Mouse (Mus musculus) retina, embryonic 14.5 days (tissue): ENCODE results near the gene Edar.

Experiments used
- DNase-seq: peaks from one replicate; pipeline ENCODE4 v3.0.0-alpha.2; 2015; ENCODE audit warnings: low spot score

The Edar gene

DNA sequence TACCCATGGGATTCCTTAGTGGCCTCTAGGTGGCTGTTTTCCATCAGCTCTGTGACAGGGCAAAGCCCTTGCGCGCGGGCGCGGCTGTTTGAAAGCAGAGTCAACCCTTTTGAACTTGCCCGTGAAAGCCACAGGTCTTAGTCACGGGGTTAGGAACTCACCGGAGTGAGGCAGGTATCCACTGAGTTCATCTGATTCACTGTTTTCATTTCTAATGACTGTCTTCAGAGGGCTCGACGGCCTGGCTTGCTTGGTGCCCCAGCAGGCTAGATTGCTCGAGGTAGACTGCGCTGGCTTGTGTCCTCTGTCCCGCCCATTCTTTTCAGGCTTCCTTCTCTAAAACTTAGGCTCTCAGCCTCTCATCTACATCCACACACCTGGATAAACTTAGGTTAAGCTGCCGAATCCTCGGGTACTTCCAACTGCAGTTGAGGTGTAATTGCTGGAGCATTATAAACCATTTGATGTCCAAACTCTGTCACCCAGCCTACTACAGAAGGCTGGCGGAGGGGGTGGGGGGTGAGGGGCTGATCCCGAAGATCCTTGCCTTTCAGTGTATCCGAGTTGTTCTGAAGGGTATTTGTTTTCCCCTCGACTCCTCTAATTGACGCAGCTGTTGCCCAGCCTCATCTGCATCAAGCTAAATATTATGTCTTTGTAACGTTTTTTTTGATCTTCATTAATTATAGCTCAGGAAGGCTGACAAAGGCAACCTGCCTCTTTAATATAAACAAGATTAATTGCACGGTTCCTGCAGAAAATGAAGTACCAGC, 24.0 kb downstream of the Edar start:
- DNase-seq, result peak; percentile 39

DNA sequence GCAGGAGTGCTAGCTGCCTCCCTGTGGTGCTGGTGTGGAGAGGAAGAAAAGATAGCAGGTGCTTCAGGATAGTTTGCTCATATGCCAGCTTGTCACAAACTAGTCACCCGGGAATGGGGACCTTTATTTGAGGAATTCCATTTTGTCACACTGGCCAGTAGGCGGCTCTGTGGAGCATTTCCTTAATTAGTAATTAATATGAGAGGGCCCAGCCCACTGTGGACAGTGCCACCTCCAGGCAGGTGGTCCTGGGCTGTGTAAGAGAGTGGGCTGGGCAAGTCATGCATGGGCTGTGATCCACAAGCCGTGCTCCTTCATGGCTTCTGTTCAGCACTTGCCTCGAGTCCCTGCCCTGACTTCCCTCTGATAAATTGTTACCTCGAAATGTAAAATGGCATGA, 26.7 kb downstream of the Edar start:
- DNase-seq, result peak; percentile 10

GRCm38 (mm10) chr10:58644671-58645070, 30.8 kb downstream of the Edar start:
- no peak for DNase-seq

DNA sequence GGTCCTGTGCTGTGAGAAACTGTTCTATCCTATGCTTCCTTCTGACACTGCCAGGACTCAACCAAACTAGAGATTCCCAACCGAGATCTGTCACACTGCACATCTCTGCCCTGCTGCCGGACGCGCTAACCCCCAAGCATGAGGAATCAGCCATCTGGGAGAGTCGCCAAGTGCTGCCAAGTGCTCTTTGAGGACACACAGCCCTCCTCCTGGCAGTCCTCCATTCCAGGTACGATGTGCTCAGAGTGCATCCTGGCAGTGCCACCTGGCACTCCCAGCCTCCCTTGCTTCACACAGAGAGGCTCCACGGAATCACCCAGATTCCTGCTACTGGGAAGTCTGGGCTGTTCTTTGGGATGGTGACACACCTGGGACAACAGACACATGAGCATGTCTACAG, 31.3 kb downstream of the Edar start:
- DNase-seq, result no peak

DNA sequence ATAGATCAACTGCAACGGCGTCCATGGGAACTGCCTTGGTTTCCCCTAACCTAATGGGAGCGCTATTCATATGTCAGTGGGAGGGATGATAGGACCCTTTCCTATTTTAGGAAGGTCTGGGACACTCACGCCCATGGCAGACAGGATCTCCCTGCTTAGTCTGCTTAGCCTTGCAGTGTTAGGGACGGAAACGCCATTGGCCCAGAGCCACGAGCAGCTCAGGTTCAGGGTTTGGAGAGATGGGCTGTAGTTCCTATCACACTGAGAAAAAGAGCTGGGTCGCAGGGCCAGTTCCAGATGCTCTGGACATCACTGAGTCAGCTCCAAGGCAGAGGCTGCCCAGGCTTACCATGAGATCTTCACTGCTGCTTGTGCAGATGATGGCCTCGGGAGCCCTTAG, 32.5 kb downstream of the Edar start:
- no peak for DNase-seq

GRCm38 (mm10) chr10:58641631-58642030, 33.8 kb downstream of the Edar start:
- no peak for DNase-seq

GRCm38 (mm10) chr10:58640446-58641400, 34.7 kb downstream of the Edar start:
- DNase-seq, result peak; percentile 34

DNA sequence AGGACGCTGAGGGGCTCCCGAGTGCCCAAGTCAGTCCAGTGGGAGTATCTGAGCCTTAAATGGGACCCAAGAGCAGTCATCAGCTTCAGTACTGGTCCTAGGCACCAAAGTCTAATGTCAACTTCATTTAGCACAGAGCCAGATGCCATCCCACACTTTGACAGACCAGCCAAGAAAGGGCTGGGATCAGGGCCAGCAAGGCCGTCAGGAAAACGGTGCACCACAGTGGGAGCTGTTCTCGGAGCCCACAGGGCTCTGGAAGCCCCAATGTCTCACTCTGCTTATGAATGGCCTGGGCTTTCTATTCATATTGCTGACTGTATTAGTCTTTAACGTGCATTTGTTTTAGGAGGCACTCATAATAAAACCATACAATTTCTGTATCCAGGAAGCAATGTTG, 36.2 kb downstream of the Edar start:
- DNase-seq, result no peak

DNA sequence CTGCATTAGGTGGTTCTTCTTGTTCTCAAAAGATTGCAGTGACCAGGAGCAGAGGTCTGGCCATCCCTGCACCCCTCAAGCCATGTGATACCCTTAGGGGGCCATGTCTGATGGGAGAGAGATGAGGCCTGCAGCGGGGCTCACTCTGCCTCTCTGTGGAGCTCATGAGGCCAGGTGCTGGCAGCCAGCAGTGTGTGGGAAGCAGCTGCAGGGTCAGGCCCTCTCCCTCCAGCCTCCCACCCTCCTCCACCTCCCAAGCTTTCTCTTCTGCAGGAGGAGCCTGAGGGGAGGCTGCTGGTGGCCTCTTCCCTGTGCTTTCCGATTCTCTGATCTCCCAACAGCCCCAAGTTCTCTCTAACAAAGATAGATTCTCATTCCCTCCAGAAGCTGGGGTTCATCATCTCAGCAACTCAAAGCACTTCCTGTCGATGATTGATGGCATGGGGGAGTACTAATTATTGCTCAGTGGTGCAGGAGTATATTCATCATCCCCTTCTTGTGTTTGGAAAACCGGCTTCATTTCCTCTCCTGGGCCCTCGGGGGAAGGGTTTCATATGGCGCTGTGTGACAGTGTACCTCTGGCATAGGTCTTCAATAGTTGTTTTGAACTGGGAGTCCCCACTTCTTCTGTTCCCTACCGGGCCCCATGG, 38.9 kb downstream of the Edar start:
- DNase-seq, result no peak

GRCm38 (mm10) chr10:58633507-58633906, 41.9 kb downstream of the Edar start:
- no peak for DNase-seq

- DNase-seq, result peak; percentile 73
Observed at GRCm38 (mm10) chr10:58627569-58627968, 47.9 kb downstream of the Edar start.

DNA sequence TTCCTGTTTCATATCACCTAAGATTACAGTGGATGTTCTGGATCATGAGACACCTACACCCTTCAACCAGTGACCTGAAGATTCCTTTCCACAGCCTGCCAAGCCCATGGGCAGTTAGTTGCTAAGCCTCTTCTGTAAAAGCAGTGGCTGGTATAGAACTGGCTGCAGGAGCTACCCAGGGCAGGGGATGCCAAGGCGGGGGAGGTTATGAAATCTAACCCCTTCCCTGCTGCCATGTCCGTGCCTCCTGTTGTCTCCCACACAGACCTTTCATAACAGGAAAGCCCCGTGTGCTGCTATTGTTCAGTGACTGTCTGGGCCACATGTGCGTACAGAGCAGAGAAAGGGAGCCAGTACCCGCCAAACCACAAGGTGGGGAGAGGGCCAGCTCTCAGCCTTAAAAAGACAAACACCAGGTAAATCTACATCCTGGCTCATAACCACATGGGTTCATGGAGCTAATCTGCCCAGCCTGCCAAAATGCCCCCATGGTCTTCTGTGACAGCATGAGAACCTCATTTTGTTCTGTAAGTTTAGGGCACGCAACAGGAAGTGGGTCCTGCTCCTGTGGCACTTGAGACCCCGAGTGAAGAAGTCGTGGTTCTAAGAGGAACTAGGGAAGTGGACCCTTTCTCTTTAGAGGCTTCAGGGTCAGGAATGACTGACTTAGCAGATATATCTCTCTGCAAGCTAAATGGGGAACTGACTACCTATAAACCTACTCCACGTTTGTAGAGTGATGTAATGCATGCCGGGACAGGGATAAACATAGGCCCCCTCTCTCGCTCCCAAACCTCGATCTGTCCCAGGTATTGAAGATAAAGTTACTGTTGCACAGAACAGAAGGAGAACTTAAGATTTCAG, 50.4 kb downstream of the Edar start:
- no peak for DNase-seq

DNA sequence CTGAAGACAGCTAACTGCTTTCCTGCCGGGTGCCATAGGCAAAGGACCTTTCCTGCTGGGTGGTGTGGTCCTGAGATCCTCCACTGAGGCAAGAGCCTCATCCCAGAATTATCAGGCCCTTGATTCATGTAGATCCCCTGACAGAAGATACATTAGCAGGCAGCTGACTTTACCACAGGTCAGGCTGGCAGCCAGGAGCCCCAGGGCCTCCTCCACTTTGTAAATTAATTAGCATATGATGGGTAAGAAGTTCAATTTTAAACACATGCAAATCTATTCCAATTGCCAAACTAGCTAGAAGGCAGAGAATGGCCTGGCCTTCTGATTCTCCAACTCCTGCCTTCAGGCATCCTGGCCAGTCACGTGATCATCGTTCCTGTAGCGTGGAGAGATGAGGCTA, 56.2 kb downstream of the Edar start:
- DNase-seq, result no peak

GRCm38 (mm10) chr10:58618501-58619216, 56.8 kb downstream of the Edar start:
- DNase-seq, result no peak

GRCm38 (mm10) chr10:58616565-58616964, 58.9 kb downstream of the Edar start:
- DNase-seq, result no peak

DNA sequence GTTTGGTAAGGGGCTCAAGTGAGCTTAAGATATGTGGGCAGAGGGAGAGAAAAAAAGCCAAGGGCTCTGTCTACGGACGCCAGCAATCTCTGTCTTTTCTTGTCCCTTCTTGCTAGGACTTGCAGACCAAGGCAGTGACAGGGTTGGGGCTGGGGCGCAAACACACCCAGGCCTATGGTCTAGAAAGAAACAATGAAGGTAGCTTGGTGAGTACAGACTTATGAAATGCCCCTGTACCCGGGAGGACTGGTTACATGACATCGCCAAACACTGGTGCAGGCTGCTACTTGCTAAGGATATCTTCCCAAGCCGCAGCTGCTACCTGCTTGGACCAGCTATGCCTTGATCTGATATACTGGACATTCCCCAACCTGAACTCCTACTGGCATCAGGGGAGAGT, 60.9 kb downstream of the Edar start:
- DNase-seq, result no peak

GRCm38 (mm10) chr10:58610484-58611261, 64.8 kb downstream of the Edar start:
- DNase-seq, result no peak

- DNase-seq, result no peak
Observed at GRCm38 (mm10) chr10:58608858-58609257, 66.6 kb downstream of the Edar start.

GRCm38 (mm10) chr10:58606356-58606755, 69.1 kb downstream of the Edar start:
- no peak for DNase-seq

DNA sequence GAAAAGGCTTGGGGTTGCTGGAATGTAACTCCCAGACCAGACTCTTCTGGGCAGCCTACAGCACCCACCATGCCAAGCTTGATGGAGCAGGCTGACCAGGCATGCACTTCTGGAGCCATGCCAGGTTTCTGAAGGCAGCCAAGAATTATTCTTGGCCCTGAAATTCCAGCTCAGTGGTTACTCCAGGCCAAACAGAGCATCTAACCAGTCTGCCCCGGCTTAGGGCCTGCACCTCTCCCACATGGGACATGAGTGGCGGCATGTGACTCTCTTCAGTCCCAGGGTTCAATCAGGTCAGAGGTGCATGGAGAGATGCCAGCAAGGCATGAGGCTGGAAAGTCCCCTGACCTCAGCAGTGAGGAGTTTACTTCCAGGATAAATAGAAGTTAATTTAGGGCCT, 70.7 kb downstream of the Edar start:
- DNase-seq, result no peak
